Mouse (Mus musculus): ENCODE measurements around the gene Hmgb3. TPM values are rescaled to one million over a fixed set of nuclear protein-coding genes. Genes with fewer than 3 reads are reported as not detected.
"Not testable (repeated sequence)": the region's sequence is repeated elsewhere in the genome, so short reads cannot be mapped to it uniquely, and the experiment has no call there.

Hmgb3 gene
- 43.8 and 44.9 TPM in 2 replicates for polyA plus RNA-seq (2012; rRNA removed)

DNA sequence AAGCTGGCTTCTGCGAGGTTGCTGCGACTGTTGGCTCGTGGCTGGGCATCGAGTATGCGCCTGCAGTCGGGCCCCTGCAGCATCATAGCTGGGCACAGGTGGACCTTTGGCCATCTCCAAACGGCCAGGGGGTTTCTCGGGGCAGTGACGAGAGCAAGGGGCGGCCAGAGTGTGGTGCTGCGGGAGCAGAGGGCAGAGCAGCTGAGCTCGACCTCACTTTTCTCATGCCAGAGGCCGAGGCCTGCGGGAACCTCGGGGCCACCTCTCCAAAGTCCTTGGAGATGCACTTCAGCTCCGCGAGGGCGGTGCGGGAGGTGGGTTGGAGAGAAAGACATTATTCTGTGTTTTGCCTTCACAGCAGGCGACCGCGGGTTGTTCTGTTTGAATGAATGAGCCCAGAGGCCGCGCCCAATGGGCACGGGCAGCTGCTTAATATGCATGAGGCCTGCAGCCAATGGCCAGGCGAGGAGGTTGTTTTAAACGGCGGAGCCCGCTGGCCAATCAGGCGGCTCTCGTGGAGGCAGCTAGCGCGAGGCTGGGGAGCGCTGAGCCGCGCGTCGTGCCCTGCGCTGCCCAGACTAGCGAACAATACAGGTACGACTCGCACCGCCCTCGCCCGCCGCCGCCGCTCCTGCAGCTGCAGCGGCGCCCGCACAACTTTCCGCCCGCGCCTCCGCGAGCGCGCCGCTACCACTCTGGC lies at the start of gene Hmgb3:
TSS of gene Hmgb3 (plus strand) at position 504 of the 700 bp plus-strand sequence.
- no peak for TF ChIP-seq CTCF (IDR thresholded peaks at IDR 0.05; ENCODE audit: extremely low read depth, insufficient read depth, low read length)
- TF ChIP-seq POLR2A (IDR thresholded peaks at IDR 0.05; ENCODE audit: extremely low read depth, insufficient read depth, low read length) = no peak
- no peaks in the 10 kb centered on the region for H3K4me1 ChIP-seq (ENCODE audit: control insufficient read depth, insufficient read depth, low read length)
- peak within 1 kb of the TSS; percentile 76 for H3K4me3 ChIP-seq (ENCODE audit: insufficient read depth, low read length)
- H3K27ac ChIP-seq (ENCODE audit: insufficient read depth, low read length) = no peak within 1 kb of the TSS; the same call in 1 of the 2 replicates

DNA sequence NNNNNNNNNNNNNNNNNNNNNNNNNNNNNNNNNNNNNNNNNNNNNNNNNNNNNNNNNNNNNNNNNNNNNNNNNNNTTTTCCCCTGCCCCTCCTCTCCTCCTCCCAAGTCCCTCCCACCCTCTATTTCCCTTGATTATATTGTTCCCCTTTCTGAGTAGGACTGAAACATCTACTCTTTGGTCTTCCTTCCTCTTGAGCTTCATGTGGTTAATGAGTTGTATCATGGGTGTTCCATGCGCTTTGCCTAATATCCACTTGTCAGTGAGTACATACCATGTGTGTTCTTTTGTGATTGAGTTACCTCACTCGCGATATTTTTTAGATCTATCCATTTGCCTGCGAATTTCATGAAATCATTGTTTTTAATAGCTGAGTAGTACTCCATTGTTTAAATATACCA lies 49.1 kb upstream of the Hmgb3 start:
- not testable (repeated sequence) for H3K4me1 ChIP-seq (ENCODE audit: control insufficient read depth, insufficient read depth, low read length); H3K4me3 ChIP-seq (ENCODE audit: insufficient read depth, low read length); H3K27ac ChIP-seq (ENCODE audit: insufficient read depth, low read length)

DNA sequence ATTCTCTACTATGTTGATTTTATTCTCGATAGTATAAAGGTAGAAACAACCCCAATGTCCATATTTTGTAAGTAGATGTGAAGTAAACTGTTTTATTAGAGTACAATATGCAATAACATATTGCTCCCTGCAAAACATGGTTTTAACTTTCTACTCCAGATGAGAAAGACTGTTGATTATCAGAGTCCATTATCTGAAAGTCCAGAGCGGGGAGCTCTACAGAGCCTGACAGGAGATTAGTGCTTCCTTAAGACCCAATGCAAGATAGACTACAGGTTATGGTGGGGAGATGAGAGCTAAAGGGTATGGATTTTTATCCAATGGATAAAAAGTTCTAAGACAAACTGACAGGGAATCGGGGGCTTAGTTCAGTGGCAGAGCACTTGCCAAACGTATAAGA lies 36.5 kb upstream of the Hmgb3 start:
- H3K4me3 ChIP-seq (ENCODE audit: insufficient read depth, low read length) = no peak overlapping the region
- TF ChIP-seq CTCF (IDR thresholded peaks at IDR 0.05; ENCODE audit: extremely low read depth, insufficient read depth, low read length) (no peak), POLR2A (IDR thresholded peaks at IDR 0.05; ENCODE audit: extremely low read depth, insufficient read depth, low read length) (no peak)
- H3K4me1 ChIP-seq (ENCODE audit: control insufficient read depth, insufficient read depth, low read length) = no peaks in the 10 kb centered on the region
- H3K27ac ChIP-seq (ENCODE audit: insufficient read depth, low read length) = no peak overlapping the region

DNA sequence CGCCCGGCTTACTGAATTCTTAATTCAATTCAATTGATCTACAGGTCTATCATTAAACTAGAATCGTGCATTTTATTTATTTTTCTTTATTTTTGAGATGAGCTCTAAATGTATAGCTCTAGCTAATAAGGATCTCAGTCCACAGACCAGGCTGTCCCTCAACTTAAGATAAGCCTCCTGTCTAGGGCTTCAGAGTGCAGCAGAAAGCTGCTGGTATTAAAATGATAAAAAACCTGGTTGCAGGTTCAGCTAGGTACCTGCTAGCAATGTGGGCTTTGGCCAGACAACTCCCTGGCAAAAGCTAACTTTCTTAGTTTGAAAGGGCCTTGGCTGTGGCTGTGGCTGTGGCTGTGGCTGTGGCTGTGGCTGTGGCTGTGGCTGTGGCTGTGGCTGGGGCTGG lies 32.8 kb upstream of the Hmgb3 start:
- TF ChIP-seq CTCF (IDR thresholded peaks at IDR 0.05; ENCODE audit: extremely low read depth, insufficient read depth, low read length) (no peak), POLR2A (IDR thresholded peaks at IDR 0.05; ENCODE audit: extremely low read depth, insufficient read depth, low read length) (no peak)
- H3K4me3 ChIP-seq (ENCODE audit: insufficient read depth, low read length) = no peak overlapping the region

DNA sequence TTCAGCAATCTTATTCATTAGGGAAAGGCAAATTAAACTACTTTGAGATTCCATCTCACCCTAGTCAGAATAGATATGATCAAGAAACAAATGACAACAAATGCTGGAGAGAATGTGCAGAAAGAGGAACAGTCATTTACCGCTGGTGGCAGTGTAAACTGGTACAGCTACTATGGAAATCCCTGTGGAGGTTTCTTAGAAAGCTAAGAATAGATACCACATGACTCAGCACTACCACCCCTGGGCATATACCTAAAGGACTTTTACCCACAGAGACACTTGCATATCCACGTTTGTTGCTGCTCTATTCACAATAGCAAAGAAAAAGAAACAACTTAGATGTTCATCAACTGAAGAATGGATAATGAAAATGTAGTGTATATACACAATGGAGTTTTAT lies 31.4 kb upstream of the Hmgb3 start:
- Histone ChIP-seq H3K4me1 (ENCODE audit: control insufficient read depth, insufficient read depth, low read length) (no peaks in the 10 kb centered on the region), H3K27ac (ENCODE audit: insufficient read depth, low read length) (no peak overlapping the region), H3K4me3 (ENCODE audit: insufficient read depth, low read length) (no peak overlapping the region)
- TF ChIP-seq POLR2A (IDR thresholded peaks at IDR 0.05; ENCODE audit: extremely low read depth, insufficient read depth, low read length) (no peak), CTCF (IDR thresholded peaks at IDR 0.05; ENCODE audit: extremely low read depth, insufficient read depth, low read length) (no peak)

More for the DNA sequence above, 32.8 kb upstream of the Hmgb3 start:
- Histone ChIP-seq H3K4me1 (ENCODE audit: control insufficient read depth, insufficient read depth, low read length) (no peaks in the 10 kb centered on the region), H3K27ac (ENCODE audit: insufficient read depth, low read length) (no peak overlapping the region)

DNA sequence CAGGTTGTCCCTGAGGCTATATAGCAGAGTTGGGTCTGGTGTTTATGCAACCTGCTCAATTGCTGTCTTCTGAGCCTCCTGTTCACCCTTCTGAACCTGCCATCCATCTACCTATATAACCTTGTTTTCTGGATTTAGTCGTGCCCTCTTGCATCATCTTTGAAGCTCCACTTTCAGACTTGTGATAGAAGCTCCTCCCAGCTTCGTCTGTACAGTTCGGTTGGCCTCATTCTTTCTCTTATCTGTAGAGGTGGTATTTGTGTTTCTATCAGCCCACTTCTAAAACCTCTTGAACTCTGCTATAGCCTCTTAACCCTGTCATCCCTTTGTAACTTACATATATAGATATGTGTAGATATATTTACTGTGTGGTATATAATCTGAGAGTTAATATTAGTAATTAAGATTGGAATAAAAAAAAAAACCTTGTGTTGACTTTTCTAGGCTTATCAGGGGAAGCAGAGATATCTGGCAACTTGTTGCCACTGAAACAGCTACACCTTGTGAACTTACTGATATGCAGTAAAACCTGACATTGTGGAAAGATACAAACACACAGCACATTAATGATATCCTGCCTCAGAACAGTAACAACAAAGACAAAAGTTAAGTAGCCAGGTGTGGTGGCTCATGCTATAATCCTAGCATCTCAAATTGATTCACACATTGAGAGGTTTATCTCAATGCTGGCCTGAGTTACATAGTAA lies 30.0 kb upstream of the Hmgb3 start:
- Histone ChIP-seq H3K4me3 (ENCODE audit: insufficient read depth, low read length) (no peak overlapping the region), H3K4me1 (ENCODE audit: control insufficient read depth, insufficient read depth, low read length) (no peaks in the 10 kb centered on the region), H3K27ac (ENCODE audit: insufficient read depth, low read length) (no peak overlapping the region)
- TF ChIP-seq CTCF (IDR thresholded peaks at IDR 0.05; ENCODE audit: extremely low read depth, insufficient read depth, low read length) = no peak
- no peak for TF ChIP-seq POLR2A (IDR thresholded peaks at IDR 0.05; ENCODE audit: extremely low read depth, insufficient read depth, low read length)

DNA sequence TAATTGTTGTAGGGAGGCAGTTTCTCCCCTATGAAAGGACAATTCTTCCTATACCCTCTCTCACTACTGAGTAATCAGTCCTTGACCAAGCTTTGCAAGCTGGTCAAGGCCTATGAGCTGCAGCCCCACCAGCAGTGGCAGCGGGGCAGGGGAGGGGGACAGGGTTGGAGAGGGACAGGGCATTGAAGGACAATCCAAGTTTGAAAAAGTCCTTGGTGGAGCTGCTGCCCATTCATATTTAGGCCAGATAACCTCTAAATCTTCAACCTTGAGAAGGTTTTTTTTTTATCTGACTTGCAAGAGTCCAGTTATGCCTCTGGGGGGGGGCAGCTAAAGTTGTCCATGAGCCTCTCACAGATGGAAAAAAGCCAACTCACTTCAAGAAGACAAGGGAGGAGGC lies 28.3 kb upstream of the Hmgb3 start:
- Histone ChIP-seq H3K27ac (ENCODE audit: insufficient read depth, low read length) (no peak overlapping the region), H3K4me1 (ENCODE audit: control insufficient read depth, insufficient read depth, low read length) (no peaks in the 10 kb centered on the region), H3K4me3 (ENCODE audit: insufficient read depth, low read length) (no peak overlapping the region)
- no peak for TF ChIP-seq POLR2A (IDR thresholded peaks at IDR 0.05; ENCODE audit: extremely low read depth, insufficient read depth, low read length)

DNA sequence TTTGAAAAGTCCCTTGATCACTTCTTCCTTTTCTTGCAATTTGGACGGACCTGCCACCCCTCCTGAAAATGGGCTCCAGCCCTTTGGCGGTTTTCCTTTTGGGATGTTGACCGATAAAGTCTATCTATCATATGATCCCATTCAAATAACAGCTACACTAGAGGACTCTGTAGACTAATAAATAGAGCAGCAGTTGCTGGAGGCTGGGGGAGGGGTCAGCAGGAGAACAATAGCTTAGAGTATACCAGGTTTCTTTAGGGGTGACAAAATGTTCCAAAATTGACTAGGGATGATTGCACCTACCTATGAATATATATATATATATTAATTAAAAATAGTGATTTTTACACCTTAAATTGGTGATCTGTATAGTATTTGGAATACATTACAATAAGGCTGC lies 27.6 kb upstream of the Hmgb3 start:
- TF ChIP-seq POLR2A (IDR thresholded peaks at IDR 0.05; ENCODE audit: extremely low read depth, insufficient read depth, low read length) (no peak), CTCF (IDR thresholded peaks at IDR 0.05; ENCODE audit: extremely low read depth, insufficient read depth, low read length) (no peak)
- H3K4me3 ChIP-seq (ENCODE audit: insufficient read depth, low read length) = no peak overlapping the region
- H3K27ac ChIP-seq (ENCODE audit: insufficient read depth, low read length) = no peak overlapping the region
- no peaks in the 10 kb centered on the region for H3K4me1 ChIP-seq (ENCODE audit: control insufficient read depth, insufficient read depth, low read length)

DNA sequence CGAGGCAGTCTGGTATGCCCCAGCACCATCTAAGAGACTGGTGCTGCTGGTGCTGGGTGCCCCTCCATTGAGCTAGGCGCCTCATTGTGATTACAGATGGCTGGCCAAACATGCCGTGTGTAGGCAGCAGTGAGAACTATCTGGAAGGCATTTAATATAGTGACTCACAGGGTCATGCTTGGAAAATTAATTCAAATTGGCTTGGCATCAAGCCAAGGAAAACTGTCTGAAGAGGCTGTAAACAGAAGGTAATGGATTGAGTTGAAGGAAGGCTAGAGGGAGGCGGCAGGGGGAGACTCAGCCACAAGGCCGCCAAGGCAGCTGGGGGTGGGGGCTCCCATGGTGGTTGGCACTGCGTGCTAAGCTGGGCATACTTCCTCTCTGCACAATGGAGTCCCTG lies 27.1 kb upstream of the Hmgb3 start:
- no peaks in the 10 kb centered on the region for H3K4me1 ChIP-seq (ENCODE audit: control insufficient read depth, insufficient read depth, low read length)
- H3K27ac ChIP-seq (ENCODE audit: insufficient read depth, low read length) = no peak overlapping the region
- no peak overlapping the region for H3K4me3 ChIP-seq (ENCODE audit: insufficient read depth, low read length)
- no peak for TF ChIP-seq POLR2A (IDR thresholded peaks at IDR 0.05; ENCODE audit: extremely low read depth, insufficient read depth, low read length)
- TF ChIP-seq CTCF (IDR thresholded peaks at IDR 0.05; ENCODE audit: extremely low read depth, insufficient read depth, low read length) = no peak

DNA sequence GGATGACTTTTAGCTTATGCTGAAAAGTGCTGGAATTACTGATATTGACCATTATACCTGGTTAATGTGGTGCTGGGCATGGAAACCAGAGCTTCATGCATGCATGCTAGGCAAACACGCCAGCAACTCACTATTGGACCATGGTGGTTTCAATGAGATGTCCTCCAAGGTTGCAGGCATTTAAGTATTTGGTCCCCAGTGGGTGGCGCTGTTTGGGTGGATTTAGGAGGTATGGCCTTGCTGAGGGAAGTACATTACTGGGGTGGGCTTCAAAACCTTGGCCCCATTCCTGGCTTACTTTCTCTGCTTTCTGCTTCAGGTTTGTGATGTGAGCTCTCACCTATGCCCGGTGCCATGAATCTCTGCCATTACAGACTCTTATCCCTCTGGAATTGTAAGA lies 23.1 kb upstream of the Hmgb3 start:
- Histone ChIP-seq H3K4me1 (ENCODE audit: control insufficient read depth, insufficient read depth, low read length) (no peaks in the 10 kb centered on the region), H3K27ac (ENCODE audit: insufficient read depth, low read length) (no peak overlapping the region), H3K4me3 (ENCODE audit: insufficient read depth, low read length) (no peak overlapping the region)
- TF ChIP-seq CTCF (IDR thresholded peaks at IDR 0.05; ENCODE audit: extremely low read depth, insufficient read depth, low read length) = no peak
- TF ChIP-seq POLR2A (IDR thresholded peaks at IDR 0.05; ENCODE audit: extremely low read depth, insufficient read depth, low read length) = no peak
